In the genomic region with DNA sequence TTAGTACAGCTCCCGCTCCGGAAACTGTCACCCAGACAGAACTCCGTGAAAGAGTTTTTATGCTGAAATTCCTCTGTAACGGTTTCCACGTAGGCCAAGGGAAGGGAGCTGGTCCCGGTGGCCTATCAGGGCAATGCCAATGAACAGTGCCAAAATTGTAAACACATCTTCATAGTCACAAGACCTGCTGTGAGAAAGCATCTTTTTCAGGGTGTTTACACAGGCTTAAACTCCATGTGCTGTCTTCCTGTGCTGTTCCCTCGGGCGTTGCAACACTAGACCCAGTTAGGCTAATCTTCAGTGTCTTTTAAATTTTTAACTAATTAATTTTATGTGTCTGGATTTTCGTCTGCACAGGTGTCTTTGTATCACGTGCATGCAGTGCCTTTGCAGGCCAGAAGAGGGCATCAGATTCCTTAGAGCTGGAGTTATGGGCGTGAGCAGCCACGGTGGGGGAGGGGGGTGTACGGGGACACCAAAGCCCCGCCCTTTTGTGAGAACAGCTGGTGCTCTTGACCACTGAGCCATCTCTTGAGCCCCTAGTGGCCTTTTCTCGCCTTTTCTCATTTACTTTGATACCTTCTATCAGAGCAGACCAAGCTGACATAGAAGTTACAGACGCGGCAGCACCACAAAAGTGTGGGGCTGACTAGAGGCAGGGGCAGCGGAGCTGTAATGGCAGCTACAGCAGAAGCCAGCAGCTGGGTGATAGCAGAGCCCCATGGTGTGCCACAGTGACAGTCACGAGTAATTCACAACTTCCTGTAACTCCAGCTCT, we compare ENCODE assay signal across 8 mouse cellular contexts. TPM values are rescaled to one million over a fixed set of nuclear protein-coding genes. Genes with fewer than 3 reads are reported as not detected.
DNase-seq lines count a peak whose midpoint lies in the region; ATAC-seq lines count a peak whose summit lies in the region.

No protein-coding gene starts in this region.

- DNase-seq in CD4-positive, CD25-positive, alpha-beta regulatory T cell, adult 2 months (ENCODE audit: low read depth, low spot score): peak; percentile 77
- DNase-seq in brain, adult 2 months (ENCODE audit: low read depth, low spot score): peak; percentile 72
- peak; percentile 88 to 93 for DNase-seq in kidney, postnatal 4 days
- peak; percentile 16 for DNase-seq in telencephalon, adult 2 months (ENCODE audit: low read depth, low spot score)

- peak overlapping the region; percentile 48 for H3K27ac ChIP-seq in heart, embryonic 16.5 days (ENCODE audit: low read length)
- H3K27ac ChIP-seq in liver, embryonic 16.5 days (ENCODE audit: low read length): peak overlapping the region; percentile 54
- H3K27ac ChIP-seq in neural tube, embryonic 13.5 days (replicated peaks): no peak overlapping the region

- H3K4me3 ChIP-seq in heart, embryonic 16.5 days (ENCODE audit: low read length): peak overlapping the region; percentile 40
- H3K4me3 ChIP-seq in liver, embryonic 16.5 days (ENCODE audit: low read depth, low read length): peak overlapping the region; percentile 22; the same call in 1 of the 2 replicates
- H3K4me3 ChIP-seq in neural tube, embryonic 13.5 days: peak overlapping the region; percentile 32

- H3K4me2 ChIP-seq in heart, embryonic 16.5 days (ENCODE audit: low read depth, low read length): peak overlapping the region; percentile 63
- H3K4me2 ChIP-seq in liver, embryonic 16.5 days (ENCODE audit: low read depth, low read length): peak overlapping the region; percentile 56
- peak overlapping the region; percentile 52 for H3K4me2 ChIP-seq in neural tube, embryonic 13.5 days

- peaks cover 8% of the 10 kb centered on the region; the same call in 1 of the 2 replicates for H3K4me1 ChIP-seq in heart, embryonic 16.5 days (ENCODE audit: control insufficient read depth, insufficient read depth, low read length)
- peaks cover 7% of the 10 kb centered on the region for H3K4me1 ChIP-seq in liver, embryonic 16.5 days (ENCODE audit: control insufficient read depth, low read depth, low read length)
- H3K4me1 ChIP-seq in neural tube, embryonic 13.5 days (replicated peaks): peaks cover 9% of the 10 kb centered on the region

- ATAC-seq in erythroid progenitor cell, adult 5-6 weeks (replicated peaks; ENCODE audit: low FRiP score, poor library complexity, severe bottlenecking): peak; percentile 73
- peak; percentile 75 for ATAC-seq in heart, embryonic 16.5 days (replicated peaks; ENCODE audit: extremely low read depth, insufficient read depth, low FRiP score)
- ATAC-seq in liver, embryonic 16.5 days (ENCODE audit: low read depth): peak; percentile 51
- peak; percentile 79 for ATAC-seq in neural tube, embryonic 13.5 days (ENCODE audit: low read depth)

- 21% methylated on average over 19 of the region's 19 CpGs for WGBS in heart, embryonic 16.5 days
- WGBS in liver, embryonic 16.5 days (ENCODE audit: insufficient replicate concordance): 19% methylated on average over 19 of the region's 19 CpGs
- 22% methylated on average over 19 of the region's 19 CpGs for WGBS in neural tube, embryonic 13.5 days

- no peaks in the 10 kb centered on the region for H3K27me3 ChIP-seq in heart, embryonic 16.5 days (ENCODE audit: control insufficient read depth, insufficient read depth, low read length)
- H3K27me3 ChIP-seq in liver, embryonic 16.5 days (ENCODE audit: control insufficient read depth, insufficient read depth, low read depth, low read length): no peaks in the 10 kb centered on the region
- H3K27me3 ChIP-seq in neural tube, embryonic 13.5 days: no peaks in the 10 kb centered on the region

- no peaks in the 10 kb centered on the region for H3K9me3 ChIP-seq in heart, embryonic 16.5 days (replicated peaks; ENCODE audit: control insufficient read depth, low read length)
- no peaks in the 10 kb centered on the region for H3K9me3 ChIP-seq in liver, embryonic 16.5 days (replicated peaks; ENCODE audit: control insufficient read depth, low read length)
- no peaks in the 10 kb centered on the region for H3K9me3 ChIP-seq in neural tube, embryonic 13.5 days

- H3K9ac ChIP-seq in heart, embryonic 16.5 days (ENCODE audit: low read length): peak overlapping the region; percentile 58; the same call in 1 of the 2 replicates
- H3K9ac ChIP-seq in liver, embryonic 16.5 days (ENCODE audit: low read depth, low read length): no peak overlapping the region
- H3K9ac ChIP-seq in neural tube, embryonic 13.5 days: 0 out of 2 replicates have a peak overlapping the region, but pooled peaks have one; percentile 26

- no peaks in the 10 kb centered on the region for H3K36me3 ChIP-seq in heart, embryonic 16.5 days (ENCODE audit: control insufficient read depth, insufficient read depth)
- H3K36me3 ChIP-seq in liver, embryonic 16.5 days (ENCODE audit: control insufficient read depth, insufficient read depth): no peaks in the 10 kb centered on the region
- no peaks in the 10 kb centered on the region for H3K36me3 ChIP-seq in neural tube, embryonic 13.5 days

RNA-seq across cellular contexts. Expression of gene Wfdc11, which starts 5.2 kb away (rescaled TPM):
- total RNA-seq in erythroid progenitor cell, adult 5-6 weeks (2015; ENCODE audit: low replicate concordance): not detected in 2 replicates
- not detected in 2 replicates for total RNA-seq in erythroid progenitor cell, adult 5-6 weeks (2017; ENCODE audit: low replicate concordance)
- polyA plus RNA-seq in heart, embryonic 16.5 days (2015; fragmentation: Nextera tagmentation; extraction: Ambion mirVana): not detected in 2 replicates
- not detected in 2 replicates for polyA plus RNA-seq in liver, embryonic 16.5 days (2015; fragmentation: Nextera tagmentation; extraction: Ambion mirVana)
- polyA plus RNA-seq in neural tube, embryonic 13.5 days (2015; fragmentation: Nextera tagmentation; extraction: Ambion mirVana): not detected in 2 replicates

RNA-seq across cellular contexts. Expression of gene Wfdc13, which starts 5.9 kb away (rescaled TPM):
- total RNA-seq in erythroid progenitor cell, adult 5-6 weeks (2015; ENCODE audit: low replicate concordance): not detected in 2 replicates
- not detected in 2 replicates for total RNA-seq in erythroid progenitor cell, adult 5-6 weeks (2017; ENCODE audit: low replicate concordance)
- polyA plus RNA-seq in heart, embryonic 16.5 days (2015; fragmentation: Nextera tagmentation; extraction: Ambion mirVana): 0.35 TPM in 1 of 2 replicates, not detected in the other
- not detected in 2 replicates for polyA plus RNA-seq in liver, embryonic 16.5 days (2015; fragmentation: Nextera tagmentation; extraction: Ambion mirVana)
- not detected in 2 replicates for polyA plus RNA-seq in neural tube, embryonic 13.5 days (2015; fragmentation: Nextera tagmentation; extraction: Ambion mirVana)

RNA-seq across cellular contexts. Expression of gene Spint4, which starts 19.3 kb away (rescaled TPM):
- not detected in 2 replicates for total RNA-seq in erythroid progenitor cell, adult 5-6 weeks (2015; ENCODE audit: low replicate concordance)
- total RNA-seq in erythroid progenitor cell, adult 5-6 weeks (2017; ENCODE audit: low replicate concordance): not detected in 2 replicates
- not detected in 2 replicates for polyA plus RNA-seq in heart, embryonic 16.5 days (2015; fragmentation: Nextera tagmentation; extraction: Ambion mirVana)
- polyA plus RNA-seq in liver, embryonic 16.5 days (2015; fragmentation: Nextera tagmentation; extraction: Ambion mirVana): not detected in 2 replicates
- not detected in 2 replicates for polyA plus RNA-seq in neural tube, embryonic 13.5 days (2015; fragmentation: Nextera tagmentation; extraction: Ambion mirVana)

RNA-seq across cellular contexts. Expression of gene Wfdc9, which starts 22.7 kb away (rescaled TPM):
- total RNA-seq in erythroid progenitor cell, adult 5-6 weeks (2015; ENCODE audit: low replicate concordance): not detected in 2 replicates
- total RNA-seq in erythroid progenitor cell, adult 5-6 weeks (2017; ENCODE audit: low replicate concordance): not detected in 2 replicates
- not detected in 2 replicates for polyA plus RNA-seq in heart, embryonic 16.5 days (2015; fragmentation: Nextera tagmentation; extraction: Ambion mirVana)
- not detected in 2 replicates for polyA plus RNA-seq in liver, embryonic 16.5 days (2015; fragmentation: Nextera tagmentation; extraction: Ambion mirVana)
- polyA plus RNA-seq in neural tube, embryonic 13.5 days (2015; fragmentation: Nextera tagmentation; extraction: Ambion mirVana): not detected in 2 replicates

RNA-seq across cellular contexts. Expression of gene Wfdc10, which starts 23.2 kb away (rescaled TPM):
- total RNA-seq in erythroid progenitor cell, adult 5-6 weeks (2015; ENCODE audit: low replicate concordance): not detected in 2 replicates
- not detected in 2 replicates for total RNA-seq in erythroid progenitor cell, adult 5-6 weeks (2017; ENCODE audit: low replicate concordance)
- polyA plus RNA-seq in heart, embryonic 16.5 days (2015; fragmentation: Nextera tagmentation; extraction: Ambion mirVana): 0.35 TPM in 1 of 2 replicates, not detected in the other
- not detected in 2 replicates for polyA plus RNA-seq in liver, embryonic 16.5 days (2015; fragmentation: Nextera tagmentation; extraction: Ambion mirVana)
- polyA plus RNA-seq in neural tube, embryonic 13.5 days (2015; fragmentation: Nextera tagmentation; extraction: Ambion mirVana): not detected in 2 replicates

Comparison
In these comparisons a context has a peak if more than half of its experiments do, and no peak if none do; other contexts are left out.
1. DNase-seq: peak in every context shown above with its lines; median percentile 90 in kidney, postnatal 4 days; 77 in CD4-positive, CD25-positive, alpha-beta regulatory T cell, adult 2 months; 72 in brain, adult 2 months; 16 in telencephalon, adult 2 months.